Mouse (Mus musculus) C2C12 (cell line): ENCODE data around the gene Cxcl16.

Experiments used
- CEBPB ChIP-seq: IDR thresholded peaks from one replicate; pipeline ENCODE4 v1.6.1; 2011; ENCODE audit warnings: low read depth, mild to moderate bottlenecking, control low read depth, moderate library complexity
- CTCF ChIP-seq: IDR thresholded peaks from one replicate; pipeline ENCODE4 v1.5.1; 2011; ENCODE audit not compliant: control insufficient read depth, insufficient read depth, insufficient read length
- MAX ChIP-seq: IDR thresholded peaks from one replicate; pipeline ENCODE4 v1.6.1; 2011; ENCODE audit warnings: mild to moderate bottlenecking, control low read depth

- TF ChIP-seq CTCF (no peak), MAX (no peak), CEBPB (no peak)
Measured at GRCm38 (mm10) chr11:70465211-70465610, 5.4 kb upstream of the Cxcl16 start.
